Mouse (Mus musculus) ES-Bruce4 (cell line): ENCODE data around the gene Adam15.

ENCODE experiments used
- CTCF ChIP-seq: IDR thresholded peaks from one replicate; pipeline ENCODE4 v1.8.1; 2011; ENCODE audit warnings: low read depth, low read length
- EP300 ChIP-seq: IDR thresholded peaks from 2 replicates; pipeline ENCODE4 v1.6.1; 2011; ENCODE audit warnings: low read depth, low read length; ENCODE audit not compliant: insufficient read depth
- POLR2A ChIP-seq: IDR thresholded peaks from one replicate; pipeline ENCODE4 v1.8.1; 2011; ENCODE audit warnings: low read length; ENCODE audit not compliant: insufficient read depth

GRCm38 (mm10) chr3:89291874-89292273, 57.9 kb downstream of the Adam15 start:
- TF ChIP-seq CTCF (no peak), POLR2A (no peak), EP300 (no peak)
